Mouse (Mus musculus): Measurements from ENCODE around the gene Mxra7.

DNA sequence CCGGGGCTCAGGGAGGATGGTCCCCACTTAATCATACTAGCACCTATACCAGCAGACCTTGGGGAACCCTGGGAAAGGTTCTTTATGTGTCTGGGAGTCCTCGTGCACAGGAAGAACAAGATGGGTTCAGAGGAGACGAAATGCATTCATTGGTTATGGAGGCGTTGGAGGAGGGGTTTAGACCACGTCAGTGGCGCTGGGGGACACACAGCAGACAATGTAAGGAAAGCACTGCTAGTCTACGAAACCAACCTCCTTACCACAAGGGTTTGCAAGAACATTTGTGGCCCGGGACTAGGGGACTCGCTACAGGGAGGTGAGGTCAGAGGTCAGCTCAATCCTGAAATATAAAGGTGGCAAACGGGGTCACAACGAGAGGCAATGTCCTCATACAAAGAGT, 17.3 kb downstream of the Mxra7 start:
- TF ChIP-seq GATA1 (IDR thresholded peaks at IDR 0.05; ENCODE audit: low read length) (no peak), TAL1 (IDR thresholded peaks at IDR 0.05; ENCODE audit: low read length) (no peak)
